Mouse (Mus musculus) ovary, adult 18-20 months (tissue): ENCODE measurements around the gene Homer2.

ENCODE experiments used
- DNase-seq: peaks from one replicate; pipeline ENCODE4 v3.0.0; 2022; ENCODE audit warnings: low spot score, mixed read lengths

The Homer2 gene

DNA sequence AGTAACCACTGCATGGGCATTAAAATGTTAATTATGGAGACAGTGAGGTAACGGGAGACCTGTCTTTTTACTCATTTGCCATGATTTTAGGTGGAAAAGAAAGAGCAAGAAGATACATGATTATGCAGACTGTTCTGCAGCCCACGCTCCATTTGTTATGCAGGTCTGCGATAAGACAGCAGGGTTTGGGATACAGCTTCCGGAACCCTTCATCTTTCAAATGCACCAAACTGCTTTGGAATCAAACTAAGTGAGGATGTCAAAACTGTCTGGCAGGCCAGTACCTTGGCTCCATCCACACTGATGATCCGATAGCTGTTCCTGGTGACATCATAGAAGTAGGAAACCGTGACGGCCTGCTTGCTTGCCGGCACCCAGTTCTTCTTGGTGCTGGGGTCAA is 58.1 kb downstream of the Homer2 start:
- no peak for DNase-seq

DNA sequence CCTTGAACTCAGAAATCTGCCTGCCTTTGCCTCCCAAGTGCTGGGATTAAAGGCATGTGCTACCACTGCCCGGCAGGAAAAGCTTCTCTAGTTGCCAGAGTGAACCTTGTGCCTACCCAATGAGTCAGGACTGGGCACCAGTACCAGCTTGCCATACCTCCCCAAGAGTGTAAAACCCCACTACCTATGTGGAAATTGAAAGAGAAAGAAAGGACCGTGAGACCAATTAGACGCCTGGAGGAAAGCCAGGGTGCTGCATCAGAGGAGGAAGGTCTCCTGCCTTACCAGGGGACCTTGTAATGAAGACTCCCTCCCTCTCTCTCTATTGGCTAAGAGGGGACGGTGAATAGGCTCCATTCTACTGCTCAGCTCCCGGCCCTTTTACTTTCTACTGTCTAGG is 59.4 kb downstream of the Homer2 start:
- DNase-seq: no peak

DNA sequence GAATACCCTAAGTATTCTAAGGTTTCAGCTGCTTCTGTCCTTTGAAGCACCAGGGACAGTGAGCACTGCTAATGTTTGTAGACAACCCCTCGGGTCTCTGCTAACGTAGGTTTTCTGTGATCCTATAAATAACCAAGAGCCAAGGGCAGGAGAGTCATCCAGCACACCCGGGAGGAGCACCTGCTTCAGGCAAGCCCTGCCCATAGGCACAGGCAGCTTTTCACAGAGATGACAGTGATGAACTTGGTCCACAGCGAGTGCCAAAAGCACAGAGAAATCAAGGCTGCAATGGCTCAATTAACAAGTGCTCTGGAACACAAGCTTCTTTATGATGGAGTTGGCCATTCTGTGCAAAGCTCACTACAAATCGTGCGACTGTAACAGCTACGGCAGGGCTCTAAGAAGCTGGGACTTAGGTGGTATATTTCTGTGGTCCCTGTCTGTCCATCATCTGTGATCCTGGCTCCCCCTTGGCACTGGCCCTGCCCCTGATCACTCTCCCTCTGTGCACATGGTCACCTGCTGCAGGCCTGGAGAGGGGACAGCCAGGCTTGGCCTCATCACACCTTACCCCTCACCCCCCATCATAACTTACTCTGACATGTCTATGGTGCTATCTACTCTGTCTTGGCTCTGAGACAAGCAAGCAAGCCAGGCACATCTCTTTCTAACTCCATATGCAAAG is 62.6 kb downstream of the Homer2 start:
- DNase-seq: no peak

DNA sequence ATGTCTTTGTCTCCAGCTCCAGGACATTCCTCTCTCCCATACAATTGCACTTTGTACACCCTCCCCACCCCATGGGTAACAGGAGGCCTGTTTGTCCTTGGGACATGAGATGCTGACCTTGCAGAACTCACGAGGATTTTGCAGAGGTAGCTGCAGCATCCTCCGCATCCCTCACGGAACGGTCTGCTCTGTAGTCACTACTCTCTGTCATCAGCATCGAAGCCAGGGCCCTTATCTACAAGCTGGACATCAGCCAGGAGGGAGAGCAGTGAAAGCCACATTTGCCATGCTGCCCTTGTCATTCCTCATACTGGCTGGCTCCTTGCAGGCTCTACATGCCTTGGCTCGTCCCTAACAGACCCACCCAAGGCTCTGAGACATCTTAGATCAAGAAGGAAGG is 66.2 kb downstream of the Homer2 start:
- no peak for DNase-seq

DNA sequence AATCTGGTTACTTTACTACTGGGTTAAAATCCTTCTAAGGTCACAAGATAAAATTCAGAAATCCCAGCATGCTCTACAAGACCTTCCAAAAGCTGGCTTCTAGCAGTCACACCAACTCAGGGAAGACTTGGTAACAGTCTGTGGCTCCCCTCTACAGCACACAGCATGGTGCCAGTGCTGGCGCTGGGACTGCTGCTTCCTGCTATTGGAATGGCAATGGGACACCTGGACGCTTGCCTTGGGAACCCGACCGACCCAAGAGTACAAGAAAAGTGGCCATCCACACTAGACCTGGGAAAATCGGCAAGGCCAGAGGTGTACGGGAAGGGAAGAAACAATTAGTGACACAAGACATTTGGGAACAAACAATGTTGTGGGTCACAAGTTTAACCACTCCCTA is 74.7 kb downstream of the Homer2 start:
- no peak for DNase-seq

DNA sequence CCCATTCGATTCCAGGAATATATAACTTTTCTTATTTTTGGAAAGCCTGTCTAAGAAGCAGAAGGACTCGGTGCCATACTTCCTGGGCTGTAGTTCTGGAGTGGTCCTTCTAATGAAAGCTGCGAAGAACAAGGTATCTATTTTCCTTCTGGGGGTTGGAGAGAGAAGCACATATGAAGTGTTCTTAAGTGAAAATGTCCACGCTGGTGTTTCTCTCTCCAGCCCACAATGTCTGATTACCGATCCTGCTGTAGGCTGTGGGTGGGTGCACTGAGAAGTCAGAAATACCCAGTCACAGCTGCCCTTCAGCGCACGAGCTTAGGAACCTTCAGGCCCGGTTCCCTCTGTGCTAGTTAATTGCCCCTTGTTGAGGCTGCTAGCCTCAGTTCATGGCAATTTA is 76.1 kb downstream of the Homer2 start:
- no peak for DNase-seq

DNA sequence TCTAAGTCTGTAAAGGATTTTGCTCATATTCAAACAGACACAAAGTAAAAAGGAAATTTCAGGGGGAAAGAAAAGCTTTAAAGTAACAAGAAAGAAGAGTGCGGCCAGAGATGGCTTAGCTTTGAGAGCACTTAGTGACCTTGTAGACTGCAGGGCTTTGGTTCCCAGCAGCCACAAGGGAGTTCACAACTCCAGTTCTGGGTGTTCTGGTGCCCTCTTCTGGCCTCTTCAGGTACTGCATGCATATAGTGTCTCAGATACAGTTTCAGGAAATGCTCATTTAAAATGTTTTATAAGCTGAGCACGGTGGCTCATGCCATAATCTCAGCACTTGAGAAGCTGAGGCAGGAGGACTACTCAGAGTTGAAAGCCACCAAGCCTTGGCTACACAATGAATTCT is 80.9 kb downstream of the Homer2 start:
- DNase-seq: no peak

DNA sequence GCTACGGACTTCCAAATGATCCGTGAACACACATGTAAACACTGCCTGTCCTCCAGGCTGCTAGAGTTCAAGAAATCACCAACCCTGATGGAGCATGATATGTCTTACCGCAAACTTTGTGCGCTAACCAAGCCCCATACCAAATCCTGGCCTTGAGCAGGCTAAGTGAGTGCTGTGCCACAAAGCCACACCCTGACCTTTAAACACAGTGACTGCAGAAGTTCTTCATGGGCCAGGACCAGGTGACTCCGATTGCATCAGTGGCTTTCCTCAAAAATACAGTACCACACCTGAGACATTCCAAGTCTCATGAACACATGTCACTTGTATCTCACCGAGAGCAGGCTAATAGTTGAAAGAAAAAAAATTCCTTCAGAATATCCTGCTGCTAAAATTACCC is 83.6 kb downstream of the Homer2 start:
- no peak for DNase-seq

DNA sequence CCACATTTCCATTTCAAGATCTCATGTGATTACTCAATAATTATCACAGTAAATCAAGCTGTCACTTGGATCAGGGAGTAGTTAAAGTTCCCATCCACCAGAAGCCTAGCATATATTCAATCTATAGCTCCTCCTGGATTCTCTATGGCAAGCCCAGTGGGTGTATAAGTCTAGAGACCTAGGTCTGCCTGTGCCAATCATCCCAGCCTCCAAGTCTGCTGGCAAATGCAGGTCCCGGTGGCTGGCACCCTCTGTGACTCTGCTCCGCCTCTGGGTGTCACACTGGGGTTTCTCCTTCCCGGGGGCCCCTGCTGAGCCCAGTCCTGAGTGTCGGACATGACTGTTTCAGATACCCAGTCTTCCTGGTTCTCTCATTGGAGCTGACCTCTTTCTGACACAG is 84.5 kb downstream of the Homer2 start:
- DNase-seq: no peak

DNA sequence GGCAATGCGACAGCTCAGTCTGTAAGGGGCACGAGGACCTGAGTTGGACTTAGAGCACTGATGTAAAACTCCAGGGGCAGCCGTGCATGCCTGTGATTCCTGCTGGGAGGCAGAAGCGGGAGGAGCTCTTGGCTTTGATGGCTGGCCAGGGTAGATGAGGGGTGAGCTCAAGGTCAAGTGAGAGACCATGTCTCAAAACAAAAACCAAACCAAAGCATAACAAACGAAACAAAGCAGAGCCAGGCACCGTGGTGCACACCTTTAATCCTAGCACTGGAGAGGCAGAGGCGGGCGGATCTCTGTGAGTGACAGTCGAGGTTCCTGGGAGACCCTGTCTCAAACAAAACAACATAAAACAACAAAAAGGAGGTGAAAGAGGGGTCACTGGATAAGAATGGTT is 92.3 kb downstream of the Homer2 start:
- DNase-seq: no peak

DNA sequence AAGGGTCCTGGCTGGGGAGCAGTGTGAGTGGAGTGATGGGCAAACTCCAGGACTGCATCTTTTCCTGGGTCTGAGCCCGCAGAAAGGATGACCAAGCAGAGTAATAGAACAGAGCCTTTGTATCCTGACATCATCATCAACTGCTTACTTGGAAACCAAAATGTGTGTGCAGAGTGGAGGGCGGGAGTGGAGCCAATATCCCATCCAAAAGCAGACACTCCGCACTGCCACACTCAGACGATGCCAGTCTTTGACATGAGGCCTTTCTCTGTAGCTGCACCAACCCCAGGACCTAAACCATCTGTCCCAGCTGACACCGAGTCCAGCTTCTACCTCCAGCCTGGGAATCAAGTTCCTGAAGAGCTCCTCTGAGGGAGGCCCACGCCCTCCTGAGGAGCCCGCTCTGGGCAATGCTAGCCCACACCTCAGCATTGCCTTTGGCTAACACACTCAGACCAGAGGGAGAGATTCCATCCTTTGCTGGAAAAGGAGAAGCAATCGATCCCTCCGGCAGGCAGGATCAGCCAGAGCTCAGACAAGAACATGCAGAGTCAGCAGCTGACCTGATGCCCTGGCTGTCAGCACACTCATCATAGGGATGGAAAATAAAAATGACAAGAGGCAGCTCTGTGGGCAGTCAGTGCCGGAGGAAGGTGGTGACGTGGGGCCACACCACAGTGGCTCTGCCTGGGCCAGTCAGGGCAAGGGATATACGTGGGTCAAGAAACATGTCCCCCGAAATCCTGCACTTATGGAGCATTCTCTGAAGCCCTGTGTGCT is 94.3 kb downstream of the Homer2 start:
- DNase-seq: no peak

DNA sequence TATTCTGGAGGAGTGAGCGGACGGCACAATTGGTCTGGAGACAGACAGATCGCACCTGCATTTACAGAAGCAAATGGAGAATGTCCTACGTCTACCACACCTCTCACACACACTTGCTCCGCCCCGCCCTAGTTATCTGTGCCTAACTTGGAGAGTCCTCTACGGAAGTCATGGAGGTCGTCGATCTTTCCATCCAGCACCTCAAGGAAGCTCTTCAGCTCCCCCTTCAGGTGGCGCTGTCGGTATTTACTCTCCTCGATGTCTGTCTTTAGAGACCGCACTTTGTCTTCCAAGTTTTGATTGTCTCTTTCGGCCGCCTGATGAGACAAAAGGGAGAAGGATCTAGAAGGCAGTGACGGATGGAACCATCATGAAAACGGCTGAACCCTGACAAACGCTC is 97.2 kb downstream of the Homer2 start:
- DNase-seq: no peak

DNA sequence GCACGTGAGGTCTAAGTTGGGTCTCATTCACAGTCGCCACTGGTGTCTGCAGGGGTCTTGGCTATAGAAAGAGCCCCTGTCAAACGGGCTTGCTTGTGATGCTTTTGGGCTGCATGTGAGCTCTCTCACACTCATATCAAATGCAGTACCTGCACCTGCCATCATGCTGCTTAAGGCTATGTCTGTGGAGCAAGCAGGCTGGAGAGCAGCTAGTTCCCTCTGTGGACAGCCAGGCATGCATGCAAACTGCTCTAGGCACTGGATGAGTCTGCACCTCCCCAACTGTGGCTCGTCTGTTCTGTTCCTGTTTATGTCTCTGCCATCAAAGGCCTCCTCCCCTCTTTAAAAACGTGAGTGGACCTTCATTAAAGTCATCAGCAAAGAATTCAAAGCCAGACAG is 100.9 kb downstream of the Homer2 start:
- DNase-seq: no peak

DNA sequence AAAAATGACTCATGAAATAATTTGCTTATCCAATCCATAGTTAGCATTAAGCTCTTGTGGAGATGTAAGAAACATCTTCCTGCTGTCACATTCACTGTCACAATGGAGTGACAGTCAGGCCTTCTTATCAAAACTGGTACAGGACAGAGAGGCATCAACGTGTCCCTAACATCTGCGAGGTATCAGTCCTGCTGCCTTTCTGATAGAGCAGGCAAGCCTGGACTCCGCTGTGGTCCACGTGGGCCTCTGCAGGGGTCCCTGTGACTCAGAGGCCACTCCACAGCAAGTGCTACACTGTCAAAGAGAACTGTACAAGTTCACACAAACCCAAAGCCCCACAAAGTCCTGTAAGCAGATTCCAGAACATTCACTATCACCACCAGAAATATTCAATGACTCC is 101.8 kb downstream of the Homer2 start:
- no peak for DNase-seq

DNA sequence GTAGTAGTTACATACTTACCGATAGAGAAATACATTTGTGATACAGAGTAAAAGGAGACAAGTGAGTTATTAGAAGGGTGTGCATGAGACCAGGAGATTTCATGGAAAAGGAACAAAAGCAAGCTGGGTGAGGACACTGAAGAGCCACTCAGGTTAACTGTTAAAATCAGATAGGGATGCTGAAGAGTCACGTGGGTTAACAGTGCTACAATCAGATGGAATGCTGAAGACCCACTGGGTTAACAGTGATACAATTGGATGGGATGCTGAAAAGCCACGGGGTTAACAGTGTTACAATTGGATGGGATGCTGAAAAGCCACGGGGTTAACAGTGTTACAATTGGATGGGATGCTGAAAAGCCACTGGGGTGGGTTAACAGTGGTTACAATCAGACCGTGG is 102.3 kb downstream of the Homer2 start:
- no peak for DNase-seq

DNA sequence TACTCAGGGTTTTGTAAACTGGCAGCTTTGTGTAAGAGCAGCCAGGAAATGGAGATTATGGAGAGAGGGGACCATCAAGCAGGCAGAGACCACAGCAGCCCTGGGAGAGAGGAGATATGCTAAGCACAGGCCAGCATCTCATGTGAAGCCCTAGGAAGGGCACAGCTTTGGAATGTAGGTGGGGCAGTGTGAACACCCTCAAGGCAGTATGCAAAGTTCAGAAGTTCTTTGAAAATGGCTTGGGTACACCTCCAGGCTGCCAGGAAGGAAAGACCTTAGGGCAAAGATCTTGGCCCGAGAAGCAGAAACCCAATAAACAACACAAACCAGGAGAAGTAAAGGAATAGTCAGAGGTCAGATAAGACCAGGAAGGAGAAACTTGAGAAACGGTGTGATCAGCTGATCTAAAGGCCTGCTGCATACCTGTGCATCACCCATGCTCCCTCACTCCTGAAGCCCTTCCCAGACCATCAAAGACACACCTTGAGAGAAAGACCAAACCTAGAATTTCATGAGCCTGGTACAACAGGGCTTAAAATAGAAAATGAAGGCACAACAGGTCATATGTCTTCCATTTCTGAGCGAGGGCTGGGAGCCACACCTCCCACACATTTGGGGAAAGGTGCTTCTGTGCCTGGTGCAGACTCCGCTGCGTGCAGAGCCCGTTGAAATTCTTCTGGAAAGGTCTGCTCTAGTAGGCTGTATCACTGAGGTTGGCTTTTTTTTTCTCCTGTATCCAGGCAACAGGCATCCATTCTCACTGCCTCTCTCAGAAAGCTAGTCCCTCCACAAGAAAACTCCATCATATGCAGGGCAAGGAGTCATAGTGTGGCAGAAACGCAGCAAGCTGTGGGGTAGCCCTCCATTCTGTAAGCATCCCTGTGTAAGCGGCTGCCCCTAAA is 107.7 kb downstream of the Homer2 start:
- DNase-seq: no peak

DNA sequence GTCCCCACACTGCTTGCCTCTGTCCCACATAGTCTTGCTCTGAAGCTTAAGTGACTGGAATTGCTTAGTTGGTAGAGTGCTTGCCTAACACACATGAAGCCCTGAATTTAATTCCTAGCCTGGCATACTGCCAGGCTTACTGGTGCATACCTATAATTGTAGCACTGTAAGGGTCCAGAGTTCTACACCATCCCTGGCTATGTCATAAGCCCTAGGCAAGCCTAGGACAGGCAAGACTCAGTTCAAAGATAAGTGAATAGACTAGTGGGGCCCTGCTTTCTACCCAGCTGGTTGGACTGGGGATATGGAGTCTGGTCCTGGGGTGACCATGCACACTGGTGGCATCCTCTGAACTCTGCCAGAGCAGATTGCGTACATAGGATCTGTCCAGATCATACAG is 109.7 kb downstream of the Homer2 start:
- no peak for DNase-seq

DNA sequence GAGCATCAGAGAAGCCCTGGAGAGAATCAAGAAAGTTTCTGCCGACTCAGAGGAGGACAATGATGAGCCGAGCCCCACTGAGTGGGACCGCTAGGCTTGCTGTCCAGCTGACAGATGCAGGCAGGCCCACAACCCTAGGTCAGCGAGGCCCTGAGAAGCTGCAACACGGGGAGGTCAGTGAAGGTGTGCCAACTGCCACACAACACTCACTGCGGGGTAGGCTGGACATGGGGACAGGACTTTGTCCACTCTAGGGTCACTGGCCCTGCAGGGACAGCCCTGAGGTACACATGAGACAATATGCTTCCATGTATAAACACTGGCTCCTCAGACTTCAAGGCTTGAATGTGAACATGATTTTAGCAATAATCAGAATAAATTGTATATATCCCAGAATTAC is 111.2 kb downstream of the Homer2 start:
- DNase-seq: no peak

DNA sequence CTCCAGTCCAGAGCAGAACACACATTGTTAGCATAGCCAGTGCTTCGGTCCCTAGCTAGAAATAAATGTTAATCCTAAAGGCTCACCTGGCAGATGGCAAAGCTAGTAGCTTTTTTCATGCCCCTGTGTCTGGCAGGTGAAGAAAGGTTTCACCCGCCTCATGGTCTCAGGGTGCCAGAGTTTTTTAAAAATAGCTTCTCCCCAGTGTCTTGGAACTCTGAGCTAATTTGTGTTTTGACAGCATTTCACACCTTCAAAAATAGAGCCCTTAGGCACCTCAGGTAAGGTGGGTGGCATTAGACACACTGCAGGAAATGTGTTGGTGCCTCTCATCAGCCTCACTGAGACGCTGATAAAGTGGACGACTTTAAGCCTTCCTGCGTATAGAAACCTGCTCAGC is 112.3 kb downstream of the Homer2 start:
- no peak for DNase-seq

DNA sequence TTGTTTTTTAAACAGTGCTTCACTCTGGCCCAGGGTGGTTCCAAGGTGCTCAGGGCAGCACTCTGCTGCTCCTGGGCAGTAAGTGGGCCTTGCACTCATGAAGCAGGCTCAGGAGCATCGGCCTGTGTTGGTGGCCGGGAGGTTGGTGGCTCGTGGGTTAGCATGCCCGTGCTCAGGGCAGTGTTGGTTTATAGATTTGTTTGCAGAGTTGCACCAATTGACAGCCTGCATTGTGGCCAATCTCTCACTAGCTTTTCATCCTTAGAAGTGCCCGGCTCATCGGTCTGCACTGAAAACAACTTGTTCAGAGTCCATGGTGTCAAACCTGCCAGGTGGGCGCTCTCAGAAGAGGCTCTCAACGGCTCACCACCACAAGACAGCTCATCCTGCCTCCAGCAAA is 113.9 kb downstream of the Homer2 start:
- no peak for DNase-seq

DNA sequence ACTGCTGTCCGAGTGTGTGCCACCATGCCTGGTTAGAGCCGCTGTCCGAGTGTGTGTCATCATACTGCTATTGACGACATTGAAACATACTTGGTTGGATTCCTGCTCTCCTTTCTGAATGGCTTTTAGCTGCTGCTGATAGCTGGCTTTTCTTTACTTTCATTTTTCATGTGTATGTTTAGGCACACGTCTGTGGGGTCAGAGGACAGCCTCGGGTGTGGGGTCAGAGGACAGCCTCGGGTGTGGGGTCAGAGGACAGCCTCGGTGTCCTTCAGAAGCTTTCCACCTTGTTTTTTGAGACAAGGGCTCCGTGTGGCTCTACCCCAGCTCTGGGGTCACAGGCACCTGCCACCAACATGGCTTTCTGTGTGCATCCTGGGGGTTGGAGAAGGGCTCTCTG is 114.6 kb downstream of the Homer2 start:
- DNase-seq: no peak

DNA sequence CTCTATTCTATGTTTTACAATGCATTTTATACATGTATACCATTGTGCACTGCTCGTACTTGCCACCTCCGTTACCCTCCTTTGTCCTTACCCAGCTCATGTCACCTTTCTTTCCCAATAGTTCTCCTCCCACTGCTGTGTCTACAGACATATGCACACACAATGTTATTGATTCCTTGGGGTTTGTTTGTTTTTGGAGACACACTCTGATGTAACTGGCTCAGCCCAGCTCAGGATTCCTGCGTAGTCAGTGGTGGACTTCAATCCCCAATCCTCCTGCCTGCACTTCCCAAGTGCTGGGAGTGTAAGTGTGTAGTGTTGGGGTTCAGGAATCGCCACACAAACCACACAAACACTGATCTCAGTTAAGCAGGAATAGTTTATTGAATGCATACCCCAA is 120.1 kb downstream of the Homer2 start:
- DNase-seq: no peak

DNA sequence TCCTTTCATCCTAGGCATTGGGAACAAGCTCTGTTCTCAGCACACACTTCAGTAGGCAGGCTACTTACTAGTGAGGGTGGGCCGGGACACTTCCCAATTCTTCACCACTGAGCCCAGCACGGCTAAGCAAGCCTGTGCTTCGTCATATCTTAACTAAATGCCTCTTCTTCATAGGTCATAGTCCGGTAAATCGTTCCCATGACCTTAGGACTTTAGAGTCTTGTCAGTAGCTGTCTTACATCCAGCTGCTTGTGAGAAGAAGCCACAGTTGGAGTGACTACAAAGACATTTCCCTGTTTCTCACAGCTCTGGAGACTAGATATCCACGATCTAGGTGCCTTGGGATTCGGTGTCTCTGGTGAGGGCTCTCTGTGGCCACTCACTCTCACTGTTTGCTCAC is 122.0 kb downstream of the Homer2 start:
- no peak for DNase-seq
